ENCODE assay signal across 24 mouse cellular contexts in genomic region chr2:158513821-158514336, GRCm38 (mm10). TPM values are rescaled to one million over a fixed set of nuclear protein-coding genes. Genes with fewer than 3 reads are reported as not detected.
"Had no signal": no experiment of that assay in that cellular context is flagged by ENCODE, and none has a peak within 500 bp of the region (broad histone marks: within the 10 kb centered on the region; RNA-seq: fewer than 3 reads in every experiment).

No protein-coding gene starts in this region.

- H3K9ac ChIP-seq: intestine, embryonic 15.5 days; kidney, embryonic 15.5 days; liver, embryonic 14.5 days; liver, postnatal 0 days; stomach, embryonic 15.5 days had no signal

- H3K4me3 ChIP-seq: intestine, embryonic 15.5 days; kidney, embryonic 15.5 days; left cerebral cortex, adult 2 months; stomach, embryonic 15.5 days had no signal

- ATAC-seq: intestine, embryonic 15.5 days; liver, postnatal 0 days had no signal

- H3K36me3 ChIP-seq: intestine, embryonic 15.5 days; kidney, embryonic 15.5 days; stomach, embryonic 15.5 days had no signal

- H3K27me3 ChIP-seq: intestine, embryonic 15.5 days; kidney, embryonic 15.5 days; stomach, embryonic 15.5 days had no signal

- H3K4me1 ChIP-seq: stomach, embryonic 15.5 days had no signal

- H3K4me2 ChIP-seq: intestine, embryonic 15.5 days; kidney, embryonic 15.5 days; stomach, embryonic 15.5 days had no signal

- H3K9me3 ChIP-seq: intestine, embryonic 15.5 days; kidney, embryonic 15.5 days; stomach, embryonic 15.5 days had no signal

- DNase-seq: kidney, adult 11 months; kidney, adult 8-10 months; kidney, postnatal 10 days; kidney, postnatal 36 days; layer of hippocampus, postnatal 36 days; liver, postnatal 0 days; midbrain, embryonic 14.5 days; right cerebral cortex, adult 18-20 months; right cerebral cortex, postnatal 14 days; spleen, adult 18-20 months; thymus, adult 18-20 months; thymus, postnatal 36 days had no signal

- H3K27ac ChIP-seq: intestine, embryonic 15.5 days; kidney, embryonic 15.5 days; left cerebral cortex, adult 2 months; liver, embryonic 14.5 days; macrophage; stomach, embryonic 15.5 days had no signal

RNA-seq across cellular contexts. Expression of gene Arhgap40, which starts 1.3 kb away (rescaled TPM):
- polyA plus RNA-seq: limb, embryonic 11.5 days; liver, adult 2 months; liver, postnatal 0 days; lung, embryonic 16.5 days; macrophage; neural tube, embryonic 11.5 days had no signal

RNA-seq across cellular contexts. Expression of gene Adig, which starts 11.5 kb away (rescaled TPM):
- polyA plus RNA-seq: intestine, embryonic 15.5 days; kidney, embryonic 15.5 days; liver, adult 2 months; liver, embryonic 14.5 days; liver, postnatal 0 days; lung, embryonic 16.5 days; macrophage; midbrain, embryonic 14.5 days; midbrain, postnatal 0 days; neural tube, embryonic 11.5 days; neural tube, embryonic 14.5 days had no signal
